Mouse (Mus musculus): ENCODE measurements at regions not wholly inside any gene's neighbourhood (a gene's known extent, or its start where the extent isn't known, plus 50 kb on each side); places are given as distances from the start of the nearest gene placed in this dataset.

DNA sequence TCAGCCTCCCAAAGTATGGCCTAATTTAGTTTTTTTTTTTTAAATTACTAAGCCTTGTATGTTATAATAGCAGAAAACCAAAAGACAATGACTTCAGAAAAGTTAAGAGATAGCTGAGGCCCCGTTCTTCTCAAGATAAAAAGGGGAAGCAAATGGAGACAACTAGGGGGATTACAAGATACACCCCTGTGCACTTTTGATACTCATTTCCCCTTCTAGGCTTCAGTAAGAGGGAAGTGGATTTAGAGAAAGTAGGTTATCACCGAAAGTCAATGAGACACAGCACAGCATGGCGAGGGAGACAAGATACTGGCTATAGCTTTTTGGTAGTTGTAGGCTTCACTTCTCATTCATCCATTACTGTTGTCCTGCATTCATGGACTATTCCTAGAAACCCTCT is 428.4 kb downstream of the H2al1n start (continued):
- TF ChIP-seq BHLHE40 (IDR thresholded peaks at IDR 0.05; ENCODE audit: borderline replicate concordance, low read depth, low read length): no peak
- no peak for TF ChIP-seq POLR2AphosphoS5 (IDR thresholded peaks at IDR 0.05; ENCODE audit: borderline replicate concordance, low read depth, low read length)

DNA sequence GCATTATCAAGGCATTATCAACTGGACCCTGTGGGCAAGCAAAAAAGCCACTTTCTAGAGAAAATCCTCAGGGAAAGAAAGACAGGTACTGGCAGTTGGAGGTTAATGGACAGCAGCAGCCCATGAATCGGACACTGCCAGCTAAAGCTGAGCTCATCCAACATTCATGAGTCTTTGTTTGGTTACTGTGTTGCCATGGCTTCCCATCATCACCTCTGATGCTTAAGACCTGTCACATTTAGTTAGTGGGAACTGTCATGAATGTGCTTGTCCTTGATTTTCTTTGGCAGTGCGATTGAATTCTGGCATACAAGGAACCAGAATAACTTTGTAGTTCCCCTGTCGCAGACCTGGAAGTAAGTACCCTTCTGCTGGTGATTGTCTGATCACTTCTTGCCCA is 453.9 kb downstream of the H2al1n start:
- Histone ChIP-seq H3K9me3 (replicated peaks; ENCODE audit: insufficient read depth, low read length) (no peaks in the 10 kb centered on the region), H3K27me3 (ENCODE audit: control insufficient read depth in 1 of 2, insufficient read depth in 2 of 2, low read length in 2 of 2) (no peaks in the 10 kb centered on the region), H3K27ac (ENCODE audit: control insufficient read depth, low read depth, low read length) (no peak overlapping the region), H3K4me1 (ENCODE audit: control insufficient read depth in 1 of 2, insufficient read depth in 2 of 2, low read length in 2 of 2) (no peaks in the 10 kb centered on the region), H3K36me3 (ENCODE audit: control insufficient read depth in 1 of 2, insufficient read depth in 2 of 2, low read length in 2 of 2) (no peaks in the 10 kb centered on the region), H3K4me3 (ENCODE audit: control insufficient read depth in 1 of 2, insufficient read depth in 1 of 2, low read depth in 2 of 2, low read length in 2 of 2) (no peak overlapping the region), H3K9ac (ENCODE audit: control insufficient read depth, low read depth, low read length, poor library complexity, severe bottlenecking) (no peak overlapping the region), H3K79me2 (ENCODE audit: control insufficient read depth, insufficient read depth, low read length, poor library complexity) (no peaks in the 10 kb centered on the region)
- no peak for DNase-seq (ENCODE audit: low read depth, low spot score)
- TF ChIP-seq USF1 (IDR thresholded peaks at IDR 0.05; ENCODE audit: low read depth, low read length) (no peak), MAX (IDR thresholded peaks at IDR 0.05; ENCODE audit: low read length) (no peak), HCFC1 (IDR thresholded peaks at IDR 0.05; ENCODE audit: low read depth, low read length) (no peak), TCF12 (IDR thresholded peaks at IDR 0.05; ENCODE audit: low read depth, low read length) (no peak), TBP (IDR thresholded peaks at IDR 0.05; ENCODE audit: low read depth, low read length) (no peak), USF2 (IDR thresholded peaks at IDR 0.05; ENCODE audit: borderline replicate concordance in 1 of 2, insufficient read depth in 1 of 2, low read depth in 1 of 2, low read length in 2 of 2) (no peak), POLR2A (IDR thresholded peaks at IDR 0.05; ENCODE audit: control insufficient read depth in 1 of 2, insufficient read depth in 1 of 2, low read depth in 1 of 2, low read length in 2 of 2, poor library complexity in 1 of 2) (no peak), GATA1 (IDR thresholded peaks at IDR 0.05; ENCODE audit: low read depth, low read length) (no peak), CTCF (IDR thresholded peaks at IDR 0.05 in 2 of 3, conservative IDR thresholded peaks at IDR 0.05 in 1 of 3; ENCODE audit: control insufficient read depth in 1 of 3, insufficient read depth in 1 of 3, low read depth in 2 of 3, low read length in 3 of 3, poor library complexity in 1 of 3, severe bottlenecking in 1 of 3) (no peak), RCOR1 (IDR thresholded peaks at IDR 0.05; ENCODE audit: low read depth, low read length) (no peak)

DNA sequence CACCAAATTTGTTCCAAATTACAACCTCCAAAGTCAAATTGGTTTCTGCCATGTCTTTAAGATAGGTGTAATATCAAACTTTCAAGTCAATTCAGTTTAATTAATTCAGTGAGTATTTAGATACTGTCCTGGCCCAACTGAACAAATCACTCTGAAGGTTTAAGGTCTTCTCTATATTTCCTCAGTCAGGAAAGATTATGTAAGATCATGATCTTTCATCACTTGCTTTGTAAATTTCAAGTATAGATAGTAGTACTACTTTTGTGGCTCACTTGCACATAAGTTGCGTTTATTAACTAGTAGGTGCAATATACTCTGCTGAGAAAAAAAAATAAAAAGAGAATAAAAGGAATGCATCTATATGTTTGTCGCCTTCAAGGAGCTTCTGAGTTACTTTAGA is 485.4 kb downstream of the H2al1n start:
- Histone ChIP-seq H3K4me3 (ENCODE audit: control insufficient read depth in 1 of 2, insufficient read depth in 1 of 2, low read depth in 2 of 2, low read length in 2 of 2) (no peak overlapping the region), H3K9ac (ENCODE audit: control insufficient read depth, low read depth, low read length, poor library complexity, severe bottlenecking) (no peak overlapping the region), H3K4me1 (ENCODE audit: control insufficient read depth in 1 of 2, insufficient read depth in 2 of 2, low read length in 2 of 2) (no peaks in the 10 kb centered on the region), H3K36me3 (ENCODE audit: control insufficient read depth in 1 of 2, insufficient read depth in 2 of 2, low read length in 2 of 2) (no peaks in the 10 kb centered on the region), H3K9me3 (replicated peaks; ENCODE audit: insufficient read depth, low read length) (no peaks in the 10 kb centered on the region), H3K27me3 (ENCODE audit: control insufficient read depth in 1 of 2, insufficient read depth in 2 of 2, low read length in 2 of 2) (no peaks in the 10 kb centered on the region), H3K79me2 (ENCODE audit: control insufficient read depth, insufficient read depth, low read length, poor library complexity) (no peaks in the 10 kb centered on the region), H3K27ac (ENCODE audit: control insufficient read depth, low read depth, low read length) (no peak overlapping the region)
- TF ChIP-seq POLR2AphosphoS2 (IDR thresholded peaks at IDR 0.05; ENCODE audit: low read length): no peak
- no peak for TF ChIP-seq ELF1 (IDR thresholded peaks at IDR 0.05; ENCODE audit: low read depth, low read length)
- TF ChIP-seq HCFC1 (IDR thresholded peaks at IDR 0.05; ENCODE audit: low read depth, low read length): no peak
- TF ChIP-seq USF2 (IDR thresholded peaks at IDR 0.05; ENCODE audit: borderline replicate concordance in 1 of 2, insufficient read depth in 1 of 2, low read depth in 1 of 2, low read length in 2 of 2): no peak
- no peak for TF ChIP-seq MAZ (IDR thresholded peaks at IDR 0.05; ENCODE audit: low read depth, low read length)
- no peak for TF ChIP-seq RAD21 (IDR thresholded peaks at IDR 0.05; ENCODE audit: low read depth, low read length)
- TF ChIP-seq ZNF384 (IDR thresholded peaks at IDR 0.05; ENCODE audit: low read depth, low read length): no peak
- no peak for TF ChIP-seq ZMIZ1 (IDR thresholded peaks at IDR 0.05; ENCODE audit: low read depth, low read length)
- no peak for TF ChIP-seq CHD1 (IDR thresholded peaks at IDR 0.05; ENCODE audit: low read depth, low read length)
- TF ChIP-seq CTCF (IDR thresholded peaks at IDR 0.05 in 2 of 3, conservative IDR thresholded peaks at IDR 0.05 in 1 of 3; ENCODE audit: control insufficient read depth in 1 of 3, insufficient read depth in 1 of 3, low read depth in 2 of 3, low read length in 3 of 3, poor library complexity in 1 of 3, severe bottlenecking in 1 of 3): no peak
- no peak for TF ChIP-seq USF1 (IDR thresholded peaks at IDR 0.05; ENCODE audit: low read depth, low read length)
- no peak for TF ChIP-seq NELFE (IDR thresholded peaks at IDR 0.05; ENCODE audit: low read depth, low read length)
- no peak for TF ChIP-seq TCF12 (IDR thresholded peaks at IDR 0.05; ENCODE audit: low read depth, low read length)
- TF ChIP-seq ZC3H11A (IDR thresholded peaks at IDR 0.05; ENCODE audit: low read depth, low read length): no peak
- TF ChIP-seq TAL1 (IDR thresholded peaks at IDR 0.05; ENCODE audit: low read length): no peak
- TF ChIP-seq MYC (IDR thresholded peaks at IDR 0.05; ENCODE audit: low read depth, low read length): no peak
- DNase-seq (ENCODE audit: low read depth, low spot score): no peak

Data from MEL (cell line).